Mouse (Mus musculus): ENCODE results near the gene Tmeff2.

DNA sequence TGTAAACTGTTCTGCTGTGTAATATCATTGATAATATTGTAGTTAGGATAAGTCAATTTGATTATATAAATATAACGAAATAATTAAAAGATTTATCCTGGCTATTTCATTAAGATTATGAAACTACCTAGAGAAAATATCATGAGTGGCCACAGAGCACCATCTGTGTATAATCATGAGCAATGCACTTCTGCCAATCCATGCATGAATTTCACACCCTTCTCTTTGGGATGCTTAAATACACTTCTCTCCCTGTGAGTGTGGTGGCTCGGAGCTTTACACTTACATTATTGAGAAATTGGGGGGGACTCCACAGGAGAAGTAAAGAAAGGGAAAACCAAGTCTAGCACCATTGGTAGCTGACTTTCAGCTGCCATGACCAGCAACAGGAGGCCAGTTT is 206.9 kb downstream of the Tmeff2 start:
- TF ChIP-seq GATA1 (IDR thresholded peaks at IDR 0.05; ENCODE audit: borderline replicate concordance, low read length) (no peak), FLI1 (IDR thresholded peaks at IDR 0.05; ENCODE audit: low read length) (no peak)
